Mouse (Mus musculus): ENCODE results near the gene Rtn1.

The Rtn1 gene

GRCm38 (mm10) chr12:72279129-72279875 lies 129.6 kb downstream of the Rtn1 start:
- no peak for DNase-seq (ENCODE audit: low spot score in 2 of 2)

DNA sequence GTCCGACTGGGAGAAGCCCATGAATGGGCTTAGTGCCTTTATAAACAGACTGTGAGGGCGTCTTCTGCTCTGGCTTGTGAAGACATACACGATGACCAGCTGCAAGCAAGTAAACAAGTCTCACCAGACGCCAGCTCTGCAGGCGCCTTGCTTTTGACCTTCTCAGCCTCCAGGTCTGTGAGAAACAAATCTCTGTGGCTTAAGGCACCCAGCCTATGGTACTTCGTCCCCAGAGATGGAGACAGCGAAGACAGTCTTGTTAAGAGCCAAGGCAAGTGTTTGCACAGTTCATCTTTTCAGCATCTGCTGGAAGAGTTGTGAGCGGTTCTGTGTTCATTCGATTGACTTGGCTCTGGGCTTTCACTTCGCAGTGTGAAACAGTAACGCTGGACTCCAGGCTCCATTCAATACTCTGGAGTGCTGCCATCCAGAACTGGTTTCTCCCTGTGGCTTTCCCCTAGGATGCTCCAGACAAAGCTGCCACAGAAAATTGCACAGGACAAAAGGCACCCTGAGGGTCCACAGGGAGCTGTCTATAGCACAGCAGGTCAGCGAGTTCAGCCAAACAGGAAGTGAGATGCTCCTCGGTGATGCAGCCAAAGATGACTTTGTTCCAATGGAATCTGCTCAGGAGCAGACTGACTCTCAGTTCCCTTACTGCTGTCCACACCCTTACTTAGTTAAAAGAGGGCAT lies 135.0 kb downstream of the Rtn1 start:
- no peak for DNase-seq (ENCODE audit: low spot score in 2 of 2)

DNA sequence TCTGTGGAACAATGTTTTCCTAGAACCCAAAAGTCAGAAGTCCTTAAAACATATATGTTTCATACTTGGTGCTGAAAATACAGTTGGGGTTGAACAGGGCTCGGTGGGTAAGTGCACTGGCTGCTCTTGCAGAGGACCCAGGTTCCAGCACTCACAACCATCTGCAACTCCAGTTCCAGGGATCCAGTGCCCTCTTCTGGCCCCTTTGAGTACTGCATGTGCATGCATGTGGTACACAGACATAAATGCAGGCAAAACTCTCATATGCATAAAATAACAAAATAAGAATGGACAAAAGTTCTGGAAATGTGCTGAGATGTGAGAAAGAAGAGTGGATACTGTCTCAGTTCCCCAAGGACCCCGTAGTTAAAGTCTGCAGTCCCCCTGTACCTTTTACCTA lies 141.2 kb downstream of the Rtn1 start:
- DNase-seq (ENCODE audit: low spot score in 2 of 2), result no peak

DNA sequence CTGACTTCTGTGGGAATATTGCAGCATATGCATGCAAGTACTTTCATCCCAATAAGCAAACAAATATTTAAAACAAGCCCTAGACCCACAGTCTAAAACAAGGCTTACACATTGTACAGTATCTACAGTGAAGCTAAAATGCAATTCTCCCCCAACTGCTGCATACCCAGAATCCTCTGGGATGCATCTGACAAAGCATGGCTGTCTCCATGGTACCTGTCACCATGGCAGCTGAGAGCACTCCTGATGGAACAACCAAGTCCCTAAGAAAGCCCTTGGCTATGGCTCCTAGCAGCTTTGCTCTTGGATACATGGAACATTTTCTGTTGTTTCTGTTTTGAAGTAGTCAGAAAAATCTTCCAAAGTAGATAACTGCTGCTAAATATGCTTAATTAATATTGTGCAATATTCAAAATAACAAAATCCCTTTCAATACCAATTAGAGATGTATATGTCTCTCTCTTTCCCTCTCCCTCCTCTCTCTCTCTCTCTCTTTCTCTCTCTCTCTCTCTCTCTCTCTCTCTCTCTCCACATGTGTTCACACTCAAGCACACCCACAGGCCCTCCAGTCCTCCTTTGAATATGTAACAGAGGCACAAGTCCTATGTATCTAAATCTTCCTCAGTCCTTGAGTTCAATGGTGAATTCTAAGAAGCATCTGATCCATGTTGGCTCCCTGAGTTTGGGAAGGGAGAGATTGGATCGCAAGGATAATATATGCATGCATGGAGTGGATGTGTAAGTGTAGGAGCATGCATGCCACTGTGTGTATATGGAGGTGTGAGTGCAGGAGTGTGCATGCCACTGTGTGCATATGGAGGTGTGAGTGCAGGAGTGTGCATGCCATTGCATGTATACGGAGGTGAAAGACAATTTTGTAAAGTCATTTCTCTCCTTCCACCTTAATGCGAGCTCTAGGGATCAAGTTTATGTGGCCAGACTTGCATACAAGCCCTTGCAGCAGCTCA lies 143.3 kb downstream of the Rtn1 start:
- DNase-seq (ENCODE audit: low spot score in 2 of 2), result peak in 1 of 2 experiments; percentile 42

DNA sequence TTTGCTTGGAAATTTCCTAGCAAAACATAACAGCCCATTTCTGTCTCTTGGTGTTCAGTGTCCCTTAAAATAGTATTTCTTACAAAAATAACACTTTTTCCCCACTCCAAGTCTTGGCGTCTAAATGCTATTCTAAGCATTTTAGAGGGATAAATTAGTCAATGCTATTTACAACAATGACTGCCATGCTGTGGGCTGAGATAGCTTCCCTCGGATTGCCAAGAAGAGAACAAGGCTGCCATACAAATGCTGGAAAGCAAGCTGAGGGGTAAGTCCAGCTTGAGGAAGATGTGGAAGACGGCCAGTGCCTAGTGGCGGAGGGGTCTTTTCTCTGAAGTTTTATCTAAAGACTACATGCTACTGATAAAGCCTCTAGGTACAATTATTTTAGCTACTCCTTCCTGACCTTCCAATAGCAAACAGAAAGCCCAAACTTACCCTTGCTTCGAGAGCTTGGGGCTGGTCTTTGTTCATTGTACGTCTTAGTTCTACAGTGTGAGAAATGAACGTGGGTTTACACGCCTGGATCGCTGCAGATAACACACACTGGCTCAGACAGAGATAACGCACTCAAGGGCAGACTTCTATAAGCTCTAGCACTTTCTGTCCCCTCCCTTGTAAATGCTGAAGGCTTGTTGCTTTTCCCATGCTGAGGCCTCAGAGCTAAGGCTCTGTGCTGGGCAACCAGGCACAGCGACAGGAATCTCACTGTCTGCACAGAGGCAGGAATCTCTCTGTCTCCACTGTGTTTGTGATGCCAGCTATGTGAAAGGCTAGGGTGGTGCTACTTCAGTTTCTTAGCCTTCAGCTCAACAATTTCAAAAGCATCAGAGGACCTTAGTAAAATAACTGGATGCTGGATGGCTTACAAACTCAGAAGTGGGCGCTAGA lies 145.4 kb downstream of the Rtn1 start:
- DNase-seq (ENCODE audit: low spot score in 2 of 2), result no peak

DNA sequence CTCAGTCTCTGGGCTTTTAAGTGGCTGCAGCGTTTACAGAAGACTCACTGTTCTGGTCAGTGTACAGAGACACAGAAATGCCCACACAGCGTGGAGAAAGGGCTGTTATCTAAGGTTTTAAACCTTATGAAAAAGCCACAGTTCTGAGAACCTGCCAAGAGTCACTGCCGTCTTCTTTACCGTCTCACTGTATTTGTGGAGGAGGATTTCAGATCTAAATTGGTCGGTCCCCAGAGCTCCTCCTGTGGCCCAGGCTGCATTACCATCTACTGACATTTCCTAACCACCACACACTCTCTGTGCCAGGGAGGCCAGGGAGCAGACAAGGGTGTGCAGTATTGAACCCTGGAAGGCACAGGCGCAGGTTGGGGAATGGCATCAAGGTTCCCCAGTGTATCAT lies 151.9 kb downstream of the Rtn1 start:
- DNase-seq (ENCODE audit: low spot score in 2 of 2), result no peak

GRCm38 (mm10) chr12:72253040-72253439 lies 155.8 kb downstream of the Rtn1 start:
- DNase-seq (ENCODE audit: low spot score in 2 of 2), result no peak

GRCm38 (mm10) chr12:72251890-72252445 lies 156.9 kb downstream of the Rtn1 start:
- DNase-seq (ENCODE audit: low spot score in 2 of 2), result no peak

- no peak for DNase-seq (ENCODE audit: low spot score in 2 of 2)
Observed at GRCm38 (mm10) chr12:72244951-72245350, 163.9 kb downstream of the Rtn1 start.

DNA sequence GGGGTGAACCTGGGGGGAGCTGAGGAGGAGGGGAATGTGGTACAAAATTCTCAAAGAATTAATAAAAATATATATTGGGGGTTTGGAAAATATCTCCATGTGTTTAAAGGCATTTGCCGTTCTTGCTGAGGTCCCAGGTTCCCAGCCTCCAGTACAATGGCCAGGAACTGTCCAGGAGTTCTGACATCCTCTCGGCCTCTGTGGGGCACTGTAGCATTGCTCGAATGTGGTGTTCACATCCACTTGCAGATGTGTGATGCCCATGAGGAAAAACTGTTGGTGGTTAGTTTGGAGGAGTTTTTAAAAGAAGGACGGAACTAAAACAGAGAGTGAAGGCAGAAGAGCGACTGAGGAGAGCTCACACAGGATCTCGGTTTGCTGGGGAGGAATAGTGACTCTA lies 166.0 kb downstream of the Rtn1 start:
- DNase-seq (ENCODE audit: low spot score in 2 of 2), result no peak

DNA sequence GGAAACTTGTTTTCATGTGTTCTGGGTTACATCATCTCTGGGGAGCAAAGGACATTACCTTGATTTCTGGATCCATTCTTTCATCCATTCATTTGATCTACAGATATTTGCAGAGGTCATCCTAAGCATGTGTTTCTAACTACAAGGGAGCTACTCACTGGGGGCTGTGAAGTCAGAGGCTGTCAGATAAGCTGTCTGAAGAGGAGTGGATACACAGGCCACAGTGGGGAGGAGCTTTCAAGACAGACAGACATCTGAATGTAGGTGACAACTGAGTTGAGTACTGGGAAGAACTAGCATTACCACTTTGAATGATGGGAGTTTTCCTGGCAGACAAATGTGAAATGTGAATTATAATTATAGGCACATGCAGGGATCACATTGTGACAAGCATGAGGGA lies 168.3 kb downstream of the Rtn1 start:
- DNase-seq (ENCODE audit: low spot score in 2 of 2), result no peak

DNA sequence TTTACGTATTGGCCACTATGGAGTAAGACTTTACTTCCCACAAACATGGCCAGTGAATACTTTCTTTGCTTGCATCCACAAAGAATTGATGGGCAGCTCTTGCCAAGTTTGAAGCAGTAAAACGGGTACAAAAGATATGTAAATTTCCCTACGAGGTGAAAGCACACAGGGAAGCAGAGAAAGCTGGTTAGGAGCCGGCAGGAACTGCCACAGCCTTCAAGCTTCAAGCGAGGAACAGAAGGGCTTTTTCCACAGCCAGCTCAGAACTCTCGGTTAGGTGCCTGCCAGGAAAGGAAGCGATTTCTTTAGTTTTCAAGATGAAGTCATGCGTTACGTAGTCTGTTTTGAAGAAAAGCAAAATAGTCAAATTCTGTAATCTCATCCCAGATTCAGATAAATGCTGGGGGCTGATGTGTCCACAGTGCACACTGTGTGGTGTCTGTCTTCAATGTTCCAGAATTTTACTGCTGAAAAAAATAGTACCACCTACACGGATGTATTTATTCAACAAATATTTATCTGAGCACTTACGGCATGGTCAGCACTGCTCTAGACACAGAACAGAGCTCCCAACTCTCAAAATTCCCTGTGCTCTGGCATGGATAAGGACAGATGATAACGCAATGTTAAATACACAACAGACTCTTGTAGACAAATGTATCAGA lies 169.5 kb downstream of the Rtn1 start:
- DNase-seq (ENCODE audit: low spot score in 2 of 2), result peak in 1 of 2 experiments; percentile 66

GRCm38 (mm10) chr12:72237251-72237650 lies 171.6 kb downstream of the Rtn1 start:
- no peak for DNase-seq (ENCODE audit: low spot score in 2 of 2)

DNA sequence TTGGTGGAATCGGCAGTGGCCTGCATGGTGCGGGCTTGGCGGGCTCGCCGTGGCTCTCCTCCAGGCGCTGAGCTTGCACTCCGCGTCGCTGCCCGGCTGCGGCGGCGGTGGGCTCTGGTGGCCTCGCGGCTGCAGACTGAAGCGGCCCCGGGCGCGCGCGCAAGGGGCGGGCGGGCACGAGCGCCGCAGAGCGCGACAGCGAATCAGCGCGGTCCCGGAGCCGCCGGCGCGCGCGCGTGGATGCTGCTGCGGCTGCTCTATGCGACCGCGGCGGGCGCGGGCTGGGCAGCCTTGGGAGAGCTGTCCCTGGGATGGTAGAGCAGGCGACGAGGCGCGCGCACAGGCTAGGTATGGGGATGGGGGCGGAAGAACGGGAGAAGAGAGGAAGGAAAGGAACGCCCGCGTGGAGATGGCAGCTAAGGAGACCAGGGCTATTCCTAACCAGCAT lies 172.3 kb downstream of the Rtn1 start:
- DNase-seq (ENCODE audit: low spot score in 2 of 2), result peak; percentile 48 to 80

DNA sequence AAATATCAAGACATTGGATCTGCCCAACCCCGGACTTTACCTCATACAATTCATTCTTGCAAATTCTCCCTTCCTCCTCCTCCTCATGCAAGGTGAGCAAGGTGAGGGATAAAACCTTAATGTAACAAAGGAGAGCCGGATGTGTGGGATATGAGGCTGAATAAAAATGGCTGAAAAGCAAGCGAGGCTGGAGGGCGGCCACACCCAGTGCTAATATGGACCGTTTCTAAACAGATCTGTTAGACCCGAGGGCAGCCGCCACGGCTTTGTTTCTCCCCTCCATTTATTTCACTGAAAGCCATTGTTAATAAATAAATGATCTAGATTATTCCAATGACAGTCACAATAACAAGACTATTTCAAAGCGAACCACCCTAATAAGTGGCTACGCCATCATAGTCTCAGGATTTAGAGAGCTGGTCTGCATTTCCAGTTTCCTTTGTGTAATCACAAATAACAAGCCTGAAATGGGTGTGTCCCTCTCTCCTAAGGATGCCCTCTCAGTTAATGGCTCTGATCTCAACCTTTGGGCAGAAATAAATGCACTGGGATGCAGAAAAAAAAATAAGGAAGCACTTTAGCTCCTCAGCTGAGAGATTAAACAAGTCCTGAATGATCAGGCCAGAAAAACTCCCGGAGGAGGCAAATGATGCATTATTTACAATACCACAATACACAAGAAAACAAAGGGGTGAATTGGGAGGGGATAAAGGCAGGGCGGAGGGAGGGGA lies 173.1 kb downstream of the Rtn1 start:
- no peak for DNase-seq (ENCODE audit: low spot score in 2 of 2)

GRCm38 (mm10) chr12:72234966-72235365 lies 173.9 kb downstream of the Rtn1 start:
- no peak for DNase-seq (ENCODE audit: low spot score in 2 of 2)

DNA sequence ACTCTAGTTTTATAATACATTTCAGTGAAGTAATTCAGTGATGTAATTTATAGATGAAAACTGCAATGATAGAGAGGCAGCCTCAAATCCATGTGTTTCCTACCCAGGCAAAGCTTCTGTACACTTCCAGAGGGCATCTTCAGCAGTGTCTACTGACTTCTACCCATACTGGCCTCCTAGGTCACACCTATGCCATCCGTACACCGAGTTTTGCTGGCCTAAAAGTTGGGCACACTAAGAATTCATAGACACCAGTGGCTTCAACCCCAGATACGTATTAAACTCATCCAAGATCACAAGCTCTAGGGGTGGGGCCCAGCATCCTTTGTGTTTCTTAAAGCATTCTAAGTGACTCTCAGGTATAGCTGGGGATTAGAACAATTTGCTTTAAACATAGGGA lies 174.7 kb downstream of the Rtn1 start:
- no peak for DNase-seq (ENCODE audit: low spot score in 2 of 2)

GRCm38 (mm10) chr12:72232826-72233790 lies 175.7 kb downstream of the Rtn1 start:
- DNase-seq (ENCODE audit: low spot score in 2 of 2), result no peak
